Mouse (Mus musculus): ENCODE data around the gene Rnf113a2. TPM values are rescaled to one million over a fixed set of nuclear protein-coding genes. Genes with fewer than 3 reads are reported as not detected.

Gene Rnf113a2
- total and polyA plus RNA-seq, 2 experiments from 2014 or later: 16.5 to 20.4 TPM

- no peaks in the 10 kb centered on the region for H3K9me3 ChIP-seq (ENCODE audit: low read length)
- DNase-seq (no peak), ATAC-seq (no peak)
- H3K4me2 ChIP-seq (ENCODE audit: low read depth): no peak overlapping the region
- TF ChIP-seq CTCF (IDR thresholded peaks at IDR 0.05; ENCODE audit: low read depth): no peak
- no peaks in the 10 kb centered on the region for H3K27me3 ChIP-seq (ENCODE audit: insufficient read depth, low read length)
- H3K27ac ChIP-seq (ENCODE audit: low read depth, low read length): no peak overlapping the region
- H3K4me3 ChIP-seq (ENCODE audit: low read depth, low read length): no peak overlapping the region
- no peak overlapping the region for H3K9ac ChIP-seq
- no peaks in the 10 kb centered on the region for H3K36me3 ChIP-seq (ENCODE audit: insufficient read depth)
- 75% methylated on average over 1 of the region's 1 CpGs for WGBS
- H3K4me1 ChIP-seq (ENCODE audit: insufficient read depth): peaks cover 13% of the 10 kb centered on the region; the same call in 1 of the 2 replicates
These were observed 30.4 kb downstream of the Rnf113a2 start for GRCm38 (mm10) chr12:84447386-84447785.

GRCm38 (mm10) chr12:84448181-84448580 is 31.2 kb downstream of the Rnf113a2 start:
- Histone ChIP-seq H3K27ac (ENCODE audit: low read depth, low read length) (no peak overlapping the region), H3K9ac (no peak overlapping the region), H3K4me1 (ENCODE audit: insufficient read depth) (peaks cover 13% of the 10 kb centered on the region; the same call in 1 of the 2 replicates), H3K36me3 (ENCODE audit: insufficient read depth) (no peaks in the 10 kb centered on the region), H3K9me3 (ENCODE audit: low read length) (no peaks in the 10 kb centered on the region), H3K4me2 (ENCODE audit: low read depth) (no peak overlapping the region), H3K27me3 (ENCODE audit: insufficient read depth, low read length) (no peaks in the 10 kb centered on the region), H3K4me3 (ENCODE audit: low read depth, low read length) (no peak overlapping the region)
- DNase-seq (no peak), ATAC-seq (no peak)
- 84% methylated on average over 6 of the region's 6 CpGs for WGBS
- TF ChIP-seq CTCF (IDR thresholded peaks at IDR 0.05; ENCODE audit: low read depth): no peak

GRCm38 (mm10) chr12:84449887-84450286 is 32.9 kb downstream of the Rnf113a2 start:
- DNase-seq: no peak
- no peak for ATAC-seq

GRCm38 (mm10) chr12:84450351-84450717 is 33.3 kb downstream of the Rnf113a2 start:
- 0% methylated on average over 6 of the region's 6 CpGs for whole genome bisulfite sequencing
- TF ChIP-seq CTCF (IDR thresholded peaks at IDR 0.05; ENCODE audit: low read depth): no peak
- H3K27me3 ChIP-seq (ENCODE audit: insufficient read depth, low read length): no peaks in the 10 kb centered on the region
- H3K4me3 ChIP-seq (ENCODE audit: low read depth, low read length): peak overlapping the region; percentile 85
- H3K9ac ChIP-seq: peak overlapping the region; percentile 51
- no peaks in the 10 kb centered on the region for H3K36me3 ChIP-seq (ENCODE audit: insufficient read depth)
- H3K27ac ChIP-seq (ENCODE audit: low read depth, low read length): peak overlapping the region; percentile 60
- peak overlapping the region; percentile 65 for H3K4me2 ChIP-seq (ENCODE audit: low read depth)
- H3K4me1 ChIP-seq (ENCODE audit: insufficient read depth): peaks cover 13% of the 10 kb centered on the region; the same call in 1 of the 2 replicates
- H3K9me3 ChIP-seq (ENCODE audit: low read length): no peaks in the 10 kb centered on the region
- peak; percentile 25 for DNase-seq
- no peak; the same call in 1 of the 2 replicates for ATAC-seq

More at GRCm38 (mm10) chr12:84449887-84450286, 32.9 kb downstream of the Rnf113a2 start:
- TF ChIP-seq CTCF (IDR thresholded peaks at IDR 0.05; ENCODE audit: low read depth): no peak
- Histone ChIP-seq H3K27me3 (ENCODE audit: insufficient read depth, low read length) (no peaks in the 10 kb centered on the region), H3K4me2 (ENCODE audit: low read depth) (peak overlapping the region; percentile 65), H3K27ac (ENCODE audit: low read depth, low read length) (0 out of 2 replicates have a peak overlapping the region, but pooled peaks have one; percentile 60), H3K4me3 (ENCODE audit: low read depth, low read length) (peak overlapping the region; percentile 85), H3K4me1 (ENCODE audit: insufficient read depth) (peaks cover 13% of the 10 kb centered on the region; the same call in 1 of the 2 replicates), H3K36me3 (ENCODE audit: insufficient read depth) (no peaks in the 10 kb centered on the region), H3K9me3 (ENCODE audit: low read length) (no peaks in the 10 kb centered on the region), H3K9ac (peak overlapping the region; percentile 51; the same call in 1 of the 2 replicates)
- WGBS: 56% methylated on average over 10 of the region's 10 CpGs

GRCm38 (mm10) chr12:84450718-84451646 is 34.0 kb downstream of the Rnf113a2 start, which contains the start of the genes Aldh6a1 and Lin52:
Aldh6a1 (minus strand) TSS chr12:84451004.
Lin52 (plus strand) TSS chr12:84451422.
- no peak for TF ChIP-seq CTCF (IDR thresholded peaks at IDR 0.05; ENCODE audit: low read depth)
- Histone ChIP-seq H3K4me2 (ENCODE audit: low read depth) (peak within 1 kb of the TSS; percentile 91), H3K4me1 (ENCODE audit: insufficient read depth) (peaks cover 13% of the 10 kb centered on the region; the same call in 1 of the 2 replicates), H3K4me3 (ENCODE audit: low read depth, low read length) (peak within 1 kb of the TSS; percentile 85), H3K27me3 (ENCODE audit: insufficient read depth, low read length) (no peaks in the 10 kb centered on the region), H3K27ac (ENCODE audit: low read depth, low read length) (peak within 1 kb of the TSS; percentile 80), H3K9me3 (ENCODE audit: low read length) (no peaks in the 10 kb centered on the region), H3K36me3 (ENCODE audit: insufficient read depth) (no peaks in the 10 kb centered on the region), H3K9ac (peak within 1 kb of the TSS; percentile 68)
- under 1% methylated on average over 49 of the region's 49 CpGs for WGBS
- DNase-seq: peak; percentile 98
- peak; percentile 96 for ATAC-seq

- peak overlapping the region; percentile 85 for H3K4me3 ChIP-seq (ENCODE audit: low read depth, low read length)
- no peak for TF ChIP-seq CTCF (IDR thresholded peaks at IDR 0.05; ENCODE audit: low read depth)
- H3K9ac ChIP-seq: peak overlapping the region; percentile 68
- peak; percentile 1 for DNase-seq
- H3K9me3 ChIP-seq (ENCODE audit: low read length): no peaks in the 10 kb centered on the region
- peaks cover 13% of the 10 kb centered on the region; the same call in 1 of the 2 replicates for H3K4me1 ChIP-seq (ENCODE audit: insufficient read depth)
- 2% methylated on average over 11 of the region's 11 CpGs for WGBS
- no peak for ATAC-seq
- H3K36me3 ChIP-seq (ENCODE audit: insufficient read depth): 0 out of 2 replicates have a peak, but pooled peaks cover 1% of the 10 kb centered on the region
- H3K27ac ChIP-seq (ENCODE audit: low read depth, low read length): peak overlapping the region; percentile 80
- no peaks in the 10 kb centered on the region for H3K27me3 ChIP-seq (ENCODE audit: insufficient read depth, low read length)
- H3K4me2 ChIP-seq (ENCODE audit: low read depth): peak overlapping the region; percentile 91
These were observed 34.8 kb downstream of the Rnf113a2 start for GRCm38 (mm10) chr12:84451801-84452200.

- 0 out of 2 replicates have a peak, but pooled peaks cover 5% of the 10 kb centered on the region for H3K4me1 ChIP-seq (ENCODE audit: insufficient read depth)
- ATAC-seq (no peak), DNase-seq (no peak)
- no peaks in the 10 kb centered on the region for H3K27me3 ChIP-seq (ENCODE audit: insufficient read depth, low read length)
- no peak overlapping the region for H3K27ac ChIP-seq (ENCODE audit: low read depth, low read length)
- H3K9me3 ChIP-seq (ENCODE audit: low read length): no peaks in the 10 kb centered on the region
- H3K9ac ChIP-seq: no peak overlapping the region
- H3K4me3 ChIP-seq (ENCODE audit: low read depth, low read length): no peak overlapping the region
- no peak for TF ChIP-seq CTCF (IDR thresholded peaks at IDR 0.05; ENCODE audit: low read depth)
- H3K4me2 ChIP-seq (ENCODE audit: low read depth): no peak overlapping the region
- WGBS: 88% methylated on average over 3 of the region's 3 CpGs
- peaks cover 16% of the 10 kb centered on the region for H3K36me3 ChIP-seq (ENCODE audit: insufficient read depth)
These were observed 39.9 kb downstream of the Rnf113a2 start for GRCm38 (mm10) chr12:84456911-84457310.
